Mouse (Mus musculus): ENCODE measurements around the gene Setd5. TPM values are rescaled to one million over a fixed set of nuclear protein-coding genes. Genes with fewer than 3 reads are reported as not detected.

Gene Setd5
- polyA plus RNA-seq, 1 experiment from 2014 or later: 74.9 TPM

DNA sequence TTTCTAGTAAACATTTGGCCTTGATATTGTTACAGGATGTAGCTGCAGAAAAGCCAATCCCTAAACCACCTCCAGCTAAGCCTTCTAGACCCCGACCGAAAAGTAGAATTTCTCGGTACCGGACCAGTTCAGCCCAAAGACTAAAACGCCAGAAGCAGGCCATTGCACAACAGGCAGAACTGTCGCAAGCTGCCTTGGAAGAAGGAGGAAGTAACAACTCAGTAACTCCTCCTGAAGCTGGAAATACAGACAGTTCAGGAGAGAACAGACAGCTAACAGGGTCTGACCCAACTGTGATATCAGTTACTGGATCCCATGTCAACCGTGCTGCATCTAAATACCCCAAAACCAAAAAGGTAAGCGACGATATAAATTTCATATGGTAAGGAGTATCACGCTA lies 43.6 kb downstream of the Setd5 start:
- Histone ChIP-seq H3K4me3 (ENCODE audit: low read depth, low read length) (no peak overlapping the region), H3K27me3 (ENCODE audit: control insufficient read depth, insufficient read depth, low read length) (no peaks in the 10 kb centered on the region), H3K27ac (ENCODE audit: low read depth, low read length) (no peak overlapping the region), H3K4me1 (ENCODE audit: control insufficient read depth, insufficient read depth, low read length) (no peaks in the 10 kb centered on the region), H3K9ac (ENCODE audit: low read length) (no peak overlapping the region), H3K36me3 (ENCODE audit: control insufficient read depth, insufficient read depth, low read length) (peaks cover 23% of the 10 kb centered on the region), H3K4me2 (ENCODE audit: low read depth) (no peak overlapping the region), H3K9me3 (ENCODE audit: control insufficient read depth, low read length) (no peaks in the 10 kb centered on the region)
- 97% methylated on average over 10 of the region's 10 CpGs for WGBS
- ATAC-seq (ENCODE audit: insufficient read depth, low FRiP score, low TSS enrichment) (no peak), DNase-seq (ENCODE audit: low spot score) (no peak)

GRCm38 (mm10) chr6:113133360-113133759 lies 56.2 kb downstream of the Setd5 start:
- ATAC-seq (ENCODE audit: insufficient read depth, low FRiP score, low TSS enrichment): no peak
- Histone ChIP-seq H3K4me3 (ENCODE audit: low read depth, low read length) (no peak overlapping the region), H3K36me3 (ENCODE audit: control insufficient read depth, insufficient read depth, low read length) (peaks cover 7% of the 10 kb centered on the region), H3K9ac (ENCODE audit: low read length) (no peak overlapping the region), H3K27me3 (ENCODE audit: control insufficient read depth, insufficient read depth, low read length) (no peaks in the 10 kb centered on the region), H3K27ac (ENCODE audit: low read depth, low read length) (no peak overlapping the region), H3K4me1 (ENCODE audit: control insufficient read depth, insufficient read depth, low read length) (no peaks in the 10 kb centered on the region), H3K9me3 (ENCODE audit: control insufficient read depth, low read length) (no peaks in the 10 kb centered on the region), H3K4me2 (ENCODE audit: low read depth) (no peak overlapping the region)
- 84% methylated on average over 2 of the region's 2 CpGs for WGBS
- DNase-seq (ENCODE audit: low spot score): no peak

DNA sequence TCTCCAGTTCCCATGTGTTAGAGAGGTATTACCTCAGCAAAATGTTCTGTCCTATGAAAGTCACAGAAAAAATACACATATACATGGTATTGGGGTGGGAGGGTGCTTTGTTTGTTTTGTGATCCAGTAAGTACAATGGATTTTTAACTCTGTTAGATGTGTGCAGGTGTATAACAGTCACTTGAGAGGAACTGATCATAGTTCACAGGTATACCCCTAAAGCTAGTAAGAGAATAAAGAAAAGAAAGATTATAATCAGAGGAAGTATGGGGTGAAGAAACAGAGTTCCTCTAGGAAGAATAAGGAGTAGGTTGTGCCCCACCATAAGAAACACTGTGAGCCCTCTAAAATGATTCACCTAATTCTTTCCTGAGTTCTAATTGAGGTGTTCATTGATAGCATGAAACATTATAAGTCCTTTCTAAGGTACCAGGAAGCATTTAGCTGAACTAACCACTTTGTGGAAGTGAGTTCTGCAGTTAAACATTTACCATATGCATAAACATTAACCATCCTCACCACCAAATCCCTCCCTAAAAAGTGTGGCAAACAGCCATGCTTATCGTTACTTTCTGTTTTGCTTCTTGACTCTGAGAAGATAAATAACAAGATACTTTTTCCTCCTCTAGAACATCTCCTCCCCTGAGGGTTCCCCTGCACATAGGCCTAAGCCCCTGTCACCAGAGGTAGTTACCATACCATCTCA lies 64.4 kb downstream of the Setd5 start:
- Histone ChIP-seq H3K27me3 (ENCODE audit: control insufficient read depth, insufficient read depth, low read length) (no peaks in the 10 kb centered on the region), H3K4me1 (ENCODE audit: control insufficient read depth, insufficient read depth, low read length) (no peaks in the 10 kb centered on the region), H3K4me2 (ENCODE audit: low read depth) (no peak overlapping the region), H3K36me3 (ENCODE audit: control insufficient read depth, insufficient read depth, low read length) (peaks cover 18% of the 10 kb centered on the region), H3K4me3 (ENCODE audit: low read depth, low read length) (no peak overlapping the region), H3K9ac (ENCODE audit: low read length) (no peak overlapping the region), H3K9me3 (ENCODE audit: control insufficient read depth, low read length) (no peaks in the 10 kb centered on the region), H3K27ac (ENCODE audit: low read depth, low read length) (no peak overlapping the region)
- WGBS: 90% methylated on average over 1 of the region's 1 CpGs
- no peak for DNase-seq (ENCODE audit: low spot score)
- ATAC-seq (ENCODE audit: insufficient read depth, low FRiP score, low TSS enrichment): no peak

DNA sequence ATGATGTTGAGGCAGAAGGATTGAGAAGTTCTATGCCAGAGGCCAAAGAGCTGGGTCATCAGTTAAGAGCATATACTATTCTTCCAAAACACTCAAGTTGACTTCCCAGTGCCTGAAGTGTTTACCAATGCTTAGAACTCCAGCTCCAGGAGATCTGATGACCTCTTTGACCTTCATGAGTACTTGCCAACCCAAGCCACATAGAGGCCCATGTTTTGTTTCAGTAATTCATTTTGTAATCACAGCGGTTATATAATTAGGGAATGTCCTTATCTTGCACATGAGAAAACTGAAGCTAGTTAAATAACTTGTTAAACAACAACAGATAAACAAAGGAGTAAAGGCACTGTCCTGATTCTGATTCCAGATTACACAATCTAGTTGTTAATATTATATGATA lies 67.6 kb downstream of the Setd5 start:
- DNase-seq (ENCODE audit: low spot score) (no peak), ATAC-seq (ENCODE audit: insufficient read depth, low FRiP score, low TSS enrichment) (no peak)
- no peaks in the 10 kb centered on the region for H3K27me3 ChIP-seq (ENCODE audit: control insufficient read depth, insufficient read depth, low read length)
- H3K4me2 ChIP-seq (ENCODE audit: low read depth): no peak overlapping the region
- H3K9ac ChIP-seq (ENCODE audit: low read length): no peak overlapping the region
- 100% methylated on average over 1 of the region's 1 CpGs for WGBS
- no peaks in the 10 kb centered on the region for H3K9me3 ChIP-seq (ENCODE audit: control insufficient read depth, low read length)
- peaks cover 19% of the 10 kb centered on the region for H3K36me3 ChIP-seq (ENCODE audit: control insufficient read depth, insufficient read depth, low read length)
- H3K4me1 ChIP-seq (ENCODE audit: control insufficient read depth, insufficient read depth, low read length): no peaks in the 10 kb centered on the region
- no peak overlapping the region for H3K4me3 ChIP-seq (ENCODE audit: low read depth, low read length)
- H3K27ac ChIP-seq (ENCODE audit: low read depth, low read length): no peak overlapping the region

- H3K9me3 ChIP-seq (ENCODE audit: control insufficient read depth, low read length): no peaks in the 10 kb centered on the region
- H3K27ac ChIP-seq (ENCODE audit: low read depth, low read length): no peak overlapping the region
- H3K4me2 ChIP-seq (ENCODE audit: low read depth): no peak overlapping the region
- no peaks in the 10 kb centered on the region for H3K4me1 ChIP-seq (ENCODE audit: control insufficient read depth, insufficient read depth, low read length)
- peaks cover 22% of the 10 kb centered on the region for H3K36me3 ChIP-seq (ENCODE audit: control insufficient read depth, insufficient read depth, low read length)
- no peak overlapping the region for H3K4me3 ChIP-seq (ENCODE audit: low read depth, low read length)
- H3K9ac ChIP-seq (ENCODE audit: low read length): no peak overlapping the region
- no peaks in the 10 kb centered on the region for H3K27me3 ChIP-seq (ENCODE audit: control insufficient read depth, insufficient read depth, low read length)
- ATAC-seq (ENCODE audit: insufficient read depth, low FRiP score, low TSS enrichment) (no peak), DNase-seq (ENCODE audit: low spot score) (no peak)
- 95% methylated on average over 4 of the region's 4 CpGs for WGBS
Measured at GRCm38 (mm10) chr6:113145249-113145648, 68.1 kb downstream of the Setd5 start.

GRCm38 (mm10) chr6:113154071-113154470 lies 76.9 kb downstream of the Setd5 start:
- Histone ChIP-seq H3K4me2 (ENCODE audit: low read depth) (no peak overlapping the region), H3K36me3 (ENCODE audit: control insufficient read depth, insufficient read depth, low read length) (peaks cover 21% of the 10 kb centered on the region), H3K9me3 (ENCODE audit: control insufficient read depth, low read length) (no peaks in the 10 kb centered on the region), H3K9ac (ENCODE audit: low read length) (no peak overlapping the region), H3K4me1 (ENCODE audit: control insufficient read depth, insufficient read depth, low read length) (no peaks in the 10 kb centered on the region), H3K4me3 (ENCODE audit: low read depth, low read length) (no peak overlapping the region), H3K27me3 (ENCODE audit: control insufficient read depth, insufficient read depth, low read length) (no peaks in the 10 kb centered on the region), H3K27ac (ENCODE audit: low read depth, low read length) (no peak overlapping the region)
- no peak for ATAC-seq (ENCODE audit: insufficient read depth, low FRiP score, low TSS enrichment)
- DNase-seq (ENCODE audit: low spot score): no peak
- 95% methylated on average over 8 of the region's 8 CpGs for WGBS

DNA sequence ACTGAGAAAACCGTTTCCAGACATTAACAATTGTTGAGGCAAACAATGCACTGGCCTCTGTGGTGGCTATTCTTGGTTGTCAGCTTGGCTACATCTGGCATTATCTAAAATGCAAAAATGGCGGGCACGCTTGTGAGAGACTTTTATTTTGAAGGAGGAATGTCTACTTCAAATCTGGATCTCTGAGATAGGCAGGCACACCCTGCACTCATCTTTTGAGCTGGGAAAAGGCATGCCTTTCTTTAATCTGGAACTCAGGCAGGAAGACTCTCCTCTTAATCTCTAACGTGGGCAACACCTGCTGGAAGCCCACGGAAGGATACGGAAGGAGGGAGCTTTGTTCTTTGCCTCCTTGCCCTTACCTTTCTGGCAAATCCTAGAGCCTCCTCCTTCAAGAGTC lies 77.7 kb downstream of the Setd5 start:
- H3K9ac ChIP-seq (ENCODE audit: low read length): no peak overlapping the region
- no peak overlapping the region for H3K4me2 ChIP-seq (ENCODE audit: low read depth)
- H3K27me3 ChIP-seq (ENCODE audit: control insufficient read depth, insufficient read depth, low read length): no peaks in the 10 kb centered on the region
- H3K4me1 ChIP-seq (ENCODE audit: control insufficient read depth, insufficient read depth, low read length): no peaks in the 10 kb centered on the region
- ATAC-seq (ENCODE audit: insufficient read depth, low FRiP score, low TSS enrichment) (no peak), DNase-seq (ENCODE audit: low spot score) (no peak)
- H3K36me3 ChIP-seq (ENCODE audit: control insufficient read depth, insufficient read depth, low read length): peaks cover 17% of the 10 kb centered on the region
- no peak overlapping the region for H3K27ac ChIP-seq (ENCODE audit: low read depth, low read length)
- no peaks in the 10 kb centered on the region for H3K9me3 ChIP-seq (ENCODE audit: control insufficient read depth, low read length)
- 84% methylated on average over 6 of the region's 6 CpGs for WGBS
- no peak overlapping the region for H3K4me3 ChIP-seq (ENCODE audit: low read depth, low read length)

DNA sequence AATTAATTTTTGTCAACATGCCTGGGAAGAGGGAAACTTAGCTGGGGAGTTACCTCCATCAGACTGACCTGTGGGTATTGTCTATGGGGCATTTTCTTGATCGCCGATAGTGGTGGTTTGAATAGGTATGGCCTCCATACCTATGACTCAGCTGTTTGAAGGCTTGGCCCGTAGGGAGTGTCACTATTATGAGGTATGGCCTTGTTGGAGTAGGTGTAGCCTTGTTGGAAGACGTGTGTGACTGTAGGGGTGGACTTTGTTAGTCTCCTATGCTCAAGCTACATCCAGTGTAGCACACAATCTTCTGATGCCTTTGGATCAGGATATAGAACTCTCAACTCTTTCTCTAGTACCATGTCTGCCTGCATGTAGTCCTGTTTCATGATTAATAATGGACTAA lies 78.9 kb downstream of the Setd5 start:
- no peaks in the 10 kb centered on the region for H3K27me3 ChIP-seq (ENCODE audit: control insufficient read depth, insufficient read depth, low read length)
- H3K9me3 ChIP-seq (ENCODE audit: control insufficient read depth, low read length): no peaks in the 10 kb centered on the region
- DNase-seq (ENCODE audit: low spot score) (no peak), ATAC-seq (ENCODE audit: insufficient read depth, low FRiP score, low TSS enrichment) (no peak)
- no peaks in the 10 kb centered on the region for H3K4me1 ChIP-seq (ENCODE audit: control insufficient read depth, insufficient read depth, low read length)
- no peak overlapping the region for H3K9ac ChIP-seq (ENCODE audit: low read length)
- no peak overlapping the region for H3K4me3 ChIP-seq (ENCODE audit: low read depth, low read length)
- 91% methylated on average over 4 of the region's 4 CpGs for WGBS
- no peak overlapping the region for H3K27ac ChIP-seq (ENCODE audit: low read depth, low read length)
- no peak overlapping the region for H3K4me2 ChIP-seq (ENCODE audit: low read depth)
- peaks cover 12% of the 10 kb centered on the region for H3K36me3 ChIP-seq (ENCODE audit: control insufficient read depth, insufficient read depth, low read length)

DNA sequence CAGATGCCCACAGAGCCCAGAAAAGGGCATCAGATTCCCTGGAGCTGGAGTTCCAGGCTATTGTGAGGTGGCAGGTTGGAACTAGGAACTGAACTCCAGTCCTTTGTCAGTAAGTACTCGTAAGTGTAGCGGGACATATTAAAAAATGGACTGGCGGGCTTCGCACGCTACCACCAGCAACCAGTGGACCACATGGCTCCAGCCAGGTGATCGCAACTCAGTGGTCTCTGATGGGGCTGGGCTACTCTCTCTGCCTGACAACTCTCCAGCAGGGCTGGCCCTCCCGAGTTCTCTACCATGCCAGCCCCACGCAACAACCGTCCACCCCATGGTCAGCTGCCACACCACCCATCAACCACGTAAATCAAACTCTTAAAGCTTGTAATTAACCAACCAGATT lies 82.9 kb downstream of the Setd5 start:
- 95% methylated on average over 9 of the region's 10 CpGs for WGBS
- Histone ChIP-seq H3K4me2 (ENCODE audit: low read depth) (no peak overlapping the region), H3K9ac (ENCODE audit: low read length) (no peak overlapping the region), H3K9me3 (ENCODE audit: control insufficient read depth, low read length) (peaks cover 2% of the 10 kb centered on the region; the same call in 1 of the 2 replicates), H3K4me1 (ENCODE audit: control insufficient read depth, insufficient read depth, low read length) (no peaks in the 10 kb centered on the region), H3K27ac (ENCODE audit: low read depth, low read length) (no peak overlapping the region), H3K27me3 (ENCODE audit: control insufficient read depth, insufficient read depth, low read length) (no peaks in the 10 kb centered on the region), H3K4me3 (ENCODE audit: low read depth, low read length) (no peak overlapping the region), H3K36me3 (ENCODE audit: control insufficient read depth, insufficient read depth, low read length) (no peaks in the 10 kb centered on the region)
- ATAC-seq (ENCODE audit: insufficient read depth, low FRiP score, low TSS enrichment): no peak
- no peak for DNase-seq (ENCODE audit: low spot score)
